Mouse (Mus musculus): Measurements from ENCODE around the gene Nmt1.

The Nmt1 gene

DNA sequence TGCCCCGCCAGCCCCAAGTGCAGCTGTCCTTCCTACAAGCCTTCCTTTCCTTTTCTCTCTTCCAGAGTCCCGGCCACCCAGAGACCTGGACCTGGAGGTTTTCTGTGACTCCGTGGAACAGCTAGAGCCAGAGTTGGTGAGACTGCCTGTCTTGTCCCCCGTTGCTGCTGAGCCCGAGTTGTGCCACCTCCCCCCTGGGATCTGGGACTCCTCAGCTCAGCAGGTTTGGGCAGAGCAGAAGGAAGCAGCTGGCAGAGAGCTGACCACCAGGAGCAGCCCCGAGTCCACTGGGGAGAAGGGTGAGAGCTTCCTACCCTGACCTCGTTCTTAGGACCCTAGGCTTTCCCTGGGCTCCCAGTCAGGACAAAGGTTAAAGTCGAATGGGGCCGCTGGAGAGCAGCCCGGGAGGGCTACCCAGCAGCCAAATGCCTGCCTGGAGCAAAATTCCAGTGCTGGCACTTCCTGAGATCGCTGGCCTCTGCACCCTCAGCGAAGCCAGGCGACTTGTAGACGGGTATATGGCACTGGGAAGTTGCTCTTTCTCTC is 77.3 kb downstream of the Nmt1 start:
- no peak for DNase-seq (ENCODE audit: extremely low spot score, low read depth, low spot score)

DNA sequence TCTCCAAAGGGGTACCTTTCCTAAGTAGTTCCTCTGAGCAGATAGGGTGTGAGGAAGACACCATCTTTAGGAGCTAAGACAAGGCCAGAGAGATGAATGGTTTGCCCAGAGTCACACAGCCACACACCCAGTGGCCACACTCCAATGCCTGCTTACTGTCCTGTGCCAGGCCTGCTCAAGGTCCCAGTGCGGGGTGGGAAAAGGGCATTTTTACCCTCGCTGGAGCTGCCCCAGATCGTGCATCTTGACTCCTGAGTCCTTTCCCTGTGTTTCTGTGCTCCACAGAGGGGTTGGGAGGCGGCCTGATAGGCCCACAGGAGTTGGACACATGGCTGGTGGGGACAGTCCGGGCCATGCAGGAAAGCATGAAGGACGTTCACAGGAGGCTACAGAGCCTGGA is 77.8 kb downstream of the Nmt1 start:
- DNase-seq (ENCODE audit: extremely low spot score, low read depth, low spot score), result no peak

DNA sequence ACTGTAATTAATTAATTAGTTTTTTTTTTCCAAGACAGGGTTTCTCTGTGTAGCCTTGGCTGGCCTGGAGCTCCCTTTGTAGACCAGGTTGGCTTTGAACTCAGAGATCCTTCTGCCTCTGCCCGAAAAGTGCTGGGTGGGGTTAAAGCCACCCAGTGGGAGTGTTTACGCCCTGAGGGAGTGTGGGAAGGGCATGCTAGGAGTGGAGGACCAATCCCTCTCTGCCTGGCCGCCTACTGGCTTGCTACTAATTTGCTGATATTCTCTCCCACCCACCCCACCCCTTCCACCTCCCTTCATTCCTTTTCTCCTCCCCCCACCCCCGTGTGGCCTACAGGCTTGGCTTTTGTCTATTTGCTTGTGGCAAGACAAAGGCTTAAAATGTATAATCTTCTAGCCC is 78.4 kb downstream of the Nmt1 start:
- no peak for DNase-seq (ENCODE audit: extremely low spot score, low read depth, low spot score)

DNA sequence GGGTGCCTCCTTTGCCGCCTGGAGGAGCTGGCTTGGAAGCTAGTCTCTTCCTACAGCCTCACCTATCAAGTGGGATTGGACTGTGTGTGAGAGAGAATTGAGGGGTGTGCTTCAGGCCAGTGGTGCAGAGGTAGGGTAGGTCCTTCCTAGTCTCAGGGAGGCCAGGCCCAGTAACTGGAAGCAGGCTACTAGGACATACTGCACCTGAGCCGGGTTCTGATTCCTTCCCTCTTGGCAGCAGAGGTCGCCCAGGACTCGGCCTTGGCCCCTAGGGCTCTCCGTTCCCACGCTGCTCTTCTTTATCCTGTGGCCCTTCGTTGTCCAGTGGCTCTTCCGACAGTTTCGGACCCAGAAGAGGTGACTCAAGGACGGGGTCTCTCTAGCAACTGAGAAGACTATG is 83.3 kb downstream of the Nmt1 start:
- no peak for DNase-seq (ENCODE audit: extremely low spot score, low read depth, low spot score)

DNA sequence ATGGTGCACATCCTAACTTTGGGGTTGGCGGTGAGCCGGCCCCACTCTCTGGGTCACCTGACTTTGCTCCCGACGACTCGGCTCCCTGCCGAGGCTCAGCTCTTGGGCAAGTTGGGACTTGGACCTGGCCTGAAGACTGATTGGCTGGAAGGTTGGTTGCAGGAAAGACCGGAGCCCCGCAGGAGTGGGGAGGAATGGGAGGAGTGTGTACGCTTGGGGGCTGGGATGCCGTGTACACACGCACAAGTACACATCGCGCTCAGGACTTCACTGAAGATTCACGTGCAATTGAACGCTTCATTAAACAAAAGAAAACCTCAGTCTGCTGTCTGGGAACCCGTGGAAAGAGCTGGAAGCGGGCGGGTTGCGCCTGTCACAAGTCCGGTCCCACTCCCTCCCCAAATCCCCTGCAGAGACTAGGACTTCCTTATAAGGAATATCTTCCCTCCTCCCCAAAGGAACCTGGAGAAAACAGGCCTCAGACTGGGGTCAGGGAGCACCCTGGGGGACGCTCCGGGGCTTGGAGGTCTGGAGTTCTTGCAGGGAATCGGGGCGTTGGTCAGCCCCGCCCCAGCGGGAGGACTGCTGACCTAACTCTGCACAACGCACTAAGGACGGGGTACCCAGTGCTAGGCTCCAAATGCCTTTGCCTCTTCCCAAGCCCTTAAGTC is 84.0 kb downstream of the Nmt1 start:
- no peak for DNase-seq (ENCODE audit: extremely low spot score, low read depth, low spot score)

DNA sequence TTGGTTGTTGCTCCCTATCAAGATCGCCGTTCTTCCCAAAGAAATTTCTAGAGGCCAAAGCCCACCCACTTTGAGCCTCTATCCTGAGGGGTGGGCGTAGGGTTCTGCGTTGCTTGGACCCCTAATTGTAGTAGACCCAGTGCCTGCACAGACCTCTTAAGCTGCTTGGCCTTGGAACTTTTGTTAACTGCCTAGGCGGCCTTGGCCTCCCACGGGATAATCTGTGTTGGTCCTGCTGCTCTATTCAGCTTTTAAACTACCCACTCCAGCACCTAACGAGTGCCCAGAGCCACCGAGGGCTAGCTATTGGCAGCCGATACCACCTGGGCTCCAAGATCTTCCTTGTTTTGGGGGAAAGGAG is 84.5 kb downstream of the Nmt1 start:
- DNase-seq (ENCODE audit: extremely low spot score, low read depth, low spot score), result no peak

DNA sequence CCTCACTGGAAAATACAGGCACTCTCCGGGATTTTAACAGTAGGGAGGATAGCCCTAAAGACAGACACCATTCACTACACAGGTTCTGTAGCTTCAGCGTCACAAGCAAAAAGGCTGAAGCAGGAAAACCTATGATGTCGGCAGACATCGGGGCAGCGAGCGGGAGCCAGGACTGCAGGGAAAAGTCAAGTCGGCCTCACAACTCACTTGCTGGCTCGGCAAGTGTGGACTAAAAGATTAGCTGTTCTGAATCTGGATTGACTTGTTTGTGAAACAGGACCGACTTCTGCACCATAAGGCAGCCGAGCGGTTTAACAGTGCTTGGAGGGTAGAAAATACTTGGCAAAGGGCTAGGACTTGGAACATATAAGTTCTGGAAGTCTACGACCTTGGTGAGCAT is 85.0 kb downstream of the Nmt1 start:
- no peak for DNase-seq (ENCODE audit: extremely low spot score, low read depth, low spot score)

DNA sequence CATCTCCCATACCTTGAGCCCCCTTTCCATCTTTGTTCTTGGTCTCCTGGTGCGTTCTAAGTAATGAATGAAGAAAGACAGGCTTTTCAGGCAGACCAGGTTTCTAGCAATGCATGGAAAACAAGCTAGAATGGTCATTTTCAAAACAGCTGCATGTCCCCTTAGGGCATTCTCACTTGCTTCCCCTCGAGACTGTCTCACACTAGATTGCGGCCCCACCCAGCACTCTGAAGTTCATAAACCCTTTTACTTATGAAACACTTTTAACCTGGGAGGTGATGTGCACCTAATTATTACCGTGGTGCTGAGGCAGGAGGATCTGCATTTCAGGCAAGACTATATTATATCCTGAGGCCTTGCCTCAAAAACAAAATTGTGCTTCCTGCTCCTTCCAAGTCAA is 85.8 kb downstream of the Nmt1 start:
- no peak for DNase-seq (ENCODE audit: extremely low spot score, low read depth, low spot score)

DNA sequence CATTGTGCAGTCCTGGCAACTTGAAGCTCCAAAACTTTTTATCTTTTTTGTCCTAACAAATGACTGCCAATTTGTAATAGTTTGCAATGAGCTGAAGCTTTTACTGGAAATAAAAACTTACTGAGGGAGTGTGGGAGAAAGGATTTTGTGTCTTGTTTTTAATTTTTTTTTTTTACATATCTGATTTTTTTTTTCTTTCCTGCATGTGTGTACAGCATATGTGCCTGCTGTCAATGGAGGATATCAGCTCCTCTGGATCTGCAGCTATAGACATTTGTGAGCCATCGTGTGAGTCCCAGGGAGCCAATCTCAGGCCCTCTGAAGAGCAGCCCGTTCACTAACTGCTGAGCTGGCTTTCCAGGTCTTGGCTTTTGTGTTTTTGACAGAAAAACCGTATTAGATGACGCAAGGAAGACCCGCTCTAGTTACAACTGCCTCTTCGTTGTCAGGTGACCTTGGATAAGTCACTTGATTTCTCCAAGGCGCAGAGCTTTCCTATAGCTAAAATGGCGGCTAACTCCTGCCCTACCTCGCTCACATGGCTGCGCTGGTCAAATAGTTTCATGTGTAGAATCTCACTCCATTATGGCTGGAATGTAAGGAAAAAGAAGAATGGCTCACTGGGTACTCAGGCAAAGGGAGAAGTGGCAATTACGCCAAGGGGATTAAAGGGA is 86.4 kb downstream of the Nmt1 start:
- DNase-seq (ENCODE audit: extremely low spot score, low read depth, low spot score), result no peak

DNA sequence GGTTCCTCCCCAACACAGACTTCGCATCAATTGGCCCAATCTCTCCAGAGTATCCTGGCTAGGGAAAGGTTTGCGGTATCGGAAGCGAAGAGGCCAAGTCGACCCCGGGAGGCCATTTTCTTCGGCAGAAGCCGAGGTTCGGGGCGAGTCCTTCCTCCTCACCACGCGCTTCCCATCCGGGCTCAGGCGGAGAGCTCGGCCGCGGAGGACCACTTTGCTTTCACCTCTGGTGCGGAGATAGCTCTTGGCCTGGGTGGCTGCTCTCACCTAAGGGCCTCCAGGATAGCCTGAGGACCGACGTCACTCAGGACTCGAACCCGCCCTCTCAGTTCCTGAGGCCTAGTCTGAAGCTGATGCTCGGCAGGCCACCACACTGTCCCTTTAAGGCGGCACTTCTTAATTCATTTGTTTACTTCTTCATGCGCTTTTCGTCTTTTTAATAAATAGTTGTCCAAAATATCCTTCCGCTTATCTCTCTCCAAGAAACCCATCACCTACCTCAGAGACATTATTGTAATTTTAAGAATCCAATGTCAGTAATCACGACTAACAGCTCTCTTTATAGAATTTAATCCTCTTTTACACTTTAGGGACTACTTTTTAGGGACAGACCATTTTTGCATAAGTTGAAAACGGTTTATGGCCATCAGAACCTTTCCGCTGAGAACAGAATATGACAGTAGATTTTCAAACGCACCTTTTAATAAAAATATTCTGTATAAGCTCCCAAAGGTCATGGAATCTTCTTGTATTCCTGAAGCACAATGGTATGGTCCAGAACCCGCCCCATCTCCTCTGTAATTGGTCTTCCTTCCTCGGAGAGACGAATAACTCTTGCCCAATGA is 87.4 kb downstream of the Nmt1 start:
- DNase-seq (ENCODE audit: extremely low spot score, low read depth, low spot score), result peak; percentile 97

DNA sequence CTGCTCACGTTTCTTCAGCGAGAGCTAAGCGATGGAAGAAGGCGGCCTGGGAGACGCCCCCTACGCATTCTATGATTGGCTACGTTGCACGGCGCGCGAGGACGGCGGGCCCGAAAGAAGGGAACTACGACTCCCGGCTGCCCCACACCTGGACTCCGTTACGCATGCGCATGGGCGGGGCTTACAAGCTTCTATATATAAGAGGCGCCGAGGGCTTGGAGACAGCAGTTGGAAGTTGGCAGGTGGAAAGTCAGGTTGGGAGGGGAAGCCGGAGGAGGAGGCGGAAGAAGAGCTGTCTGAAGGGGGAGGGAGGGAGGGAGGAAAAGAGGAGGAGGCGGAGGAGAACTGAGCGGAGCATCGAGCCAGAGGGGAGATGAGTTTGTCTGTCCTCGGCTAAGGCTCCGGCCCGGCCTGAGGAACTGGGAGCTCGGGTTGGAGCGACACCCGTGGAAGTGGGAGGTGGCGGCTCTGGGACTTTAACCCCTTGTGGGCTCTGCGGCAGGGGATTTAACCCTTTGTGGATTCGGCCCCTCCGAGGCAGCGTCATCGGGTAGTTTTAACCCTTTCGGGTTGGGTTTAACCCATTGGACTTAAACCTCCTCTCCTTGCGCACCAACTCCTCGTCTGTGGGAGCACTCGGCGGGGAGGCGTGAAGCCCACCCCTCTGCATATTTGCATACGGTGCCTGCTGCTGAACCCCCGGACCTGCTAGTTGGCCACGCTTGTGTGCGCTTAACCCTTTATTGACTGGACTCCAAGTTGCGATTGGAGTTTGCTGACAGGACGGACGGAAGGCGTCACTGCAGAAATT is 88.2 kb downstream of the Nmt1 start, which contains the start of gene Hexim1:
Gene Hexim1, plus strand, starts transcription at position 224 of the 811 bp plus-strand sequence.
- no peak for DNase-seq (ENCODE audit: extremely low spot score, low read depth, low spot score)

DNA sequence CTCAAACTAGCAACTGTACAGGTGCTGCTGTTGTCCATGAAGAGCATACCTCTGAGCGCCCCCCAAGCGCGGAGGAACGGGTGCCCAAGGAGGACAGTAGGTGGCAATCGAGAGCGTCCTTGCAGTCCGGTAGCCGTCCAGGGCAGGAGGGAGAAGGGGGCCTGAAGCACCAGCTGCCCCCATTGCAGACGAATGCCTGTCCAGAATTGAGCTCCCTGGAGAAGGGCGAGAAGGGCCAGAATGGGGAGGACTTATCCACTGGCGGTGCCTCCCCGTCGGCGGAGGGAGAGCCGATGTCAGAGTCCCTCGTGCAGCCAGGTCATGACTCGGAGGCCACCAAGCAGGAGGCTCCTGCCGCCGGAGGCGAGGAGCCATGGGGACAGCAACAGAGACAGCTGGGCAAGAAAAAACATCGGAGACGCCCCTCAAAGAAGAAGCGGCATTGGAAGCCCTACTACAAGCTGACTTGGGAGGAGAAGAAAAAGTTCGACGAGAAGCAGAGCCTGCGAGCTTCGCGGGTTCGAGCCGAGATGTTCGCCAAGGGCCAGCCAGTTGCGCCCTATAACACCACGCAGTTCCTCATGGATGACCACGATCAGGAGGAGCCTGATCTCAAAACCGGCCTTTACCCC is 89.1 kb downstream of the Nmt1 start:
- no peak for DNase-seq (ENCODE audit: extremely low spot score, low read depth, low spot score)

DNA sequence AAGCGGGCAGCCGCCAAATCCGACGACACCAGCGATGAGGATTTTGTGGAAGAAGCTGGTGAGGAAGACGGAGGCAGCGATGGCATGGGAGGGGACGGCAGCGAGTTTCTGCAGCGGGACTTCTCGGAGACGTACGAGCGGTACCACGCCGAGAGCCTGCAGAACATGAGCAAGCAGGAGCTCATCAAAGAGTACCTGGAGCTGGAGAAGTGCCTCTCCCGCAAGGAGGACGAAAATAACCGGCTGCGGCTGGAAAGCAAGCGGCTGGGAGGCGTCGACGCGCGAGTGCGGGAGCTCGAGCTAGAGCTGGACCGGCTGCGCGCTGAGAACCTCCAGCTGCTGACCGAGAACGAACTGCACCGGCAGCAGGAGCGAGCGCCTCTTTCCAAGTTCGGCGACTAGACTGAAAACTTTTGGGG is 89.6 kb downstream of the Nmt1 start:
- DNase-seq (ENCODE audit: extremely low spot score, low read depth, low spot score), result no peak

Data from hindlimb bud, embryonic 11.5 days (tissue).